Mouse (Mus musculus): Measurements from ENCODE around the gene Armh3. TPM values are rescaled to one million over a fixed set of nuclear protein-coding genes. Genes with fewer than 3 reads are reported as not detected.
A peak's percentile ranks its signal among the peaks of the same experiment; 100 is the strongest.

The Armh3 gene
- polyA plus RNA-seq, 1 experiment from 2014 or later, result 9.6 TPM

DNA sequence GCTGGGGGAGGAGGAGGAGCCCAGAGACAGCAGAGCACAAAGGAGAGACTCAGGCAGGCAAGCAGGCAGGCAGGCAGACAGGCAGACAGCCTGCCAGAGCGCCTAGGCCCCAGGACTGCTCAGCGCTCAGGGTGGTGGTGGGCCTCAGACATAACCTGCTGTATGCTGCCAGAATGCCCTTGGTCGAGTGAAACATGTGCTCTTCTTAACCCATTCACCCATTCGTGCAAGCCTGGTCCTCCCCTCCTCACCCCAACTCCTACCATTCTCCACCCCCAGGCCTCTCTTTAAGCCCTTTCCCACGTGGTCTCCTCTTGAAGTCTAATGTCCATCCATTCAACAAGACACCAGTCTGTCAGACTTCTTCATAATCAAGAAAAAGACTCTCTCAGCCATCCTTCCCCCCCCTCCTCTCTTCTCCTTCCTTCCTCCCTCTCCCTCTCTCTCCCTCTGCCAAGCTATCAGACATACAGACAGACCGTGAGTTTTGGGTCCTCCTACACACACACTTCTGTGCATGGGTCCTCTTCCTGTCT lies 44.3 kb upstream of the Armh3 start:
- Histone ChIP-seq H3K27ac (ENCODE audit: low read depth, low read length) (peak overlapping the region; percentile 96), H3K4me2 (peak overlapping the region; percentile 84), H3K4me3 (ENCODE audit: low read depth, low read length) (peak overlapping the region; percentile 96), H3K36me3 (ENCODE audit: control insufficient read depth, insufficient read depth, low read length) (no peaks in the 10 kb centered on the region), H3K4me1 (ENCODE audit: control insufficient read depth, insufficient read depth, low read length) (peaks cover 72% of the 10 kb centered on the region), H3K9me3 (replicated peaks; ENCODE audit: control insufficient read depth, low read length) (no peaks in the 10 kb centered on the region), H3K9ac (ENCODE audit: low read depth, low read length) (peak overlapping the region; percentile 77), H3K27me3 (ENCODE audit: control insufficient read depth, insufficient read depth, low read length) (no peaks in the 10 kb centered on the region)
- 7% methylated on average over 6 of the region's 6 CpGs for WGBS (ENCODE audit: insufficient replicate concordance)
- ATAC-seq (replicated peaks; ENCODE audit: insufficient number of reproducible peaks, low FRiP score, low TSS enrichment), result no peak

DNA sequence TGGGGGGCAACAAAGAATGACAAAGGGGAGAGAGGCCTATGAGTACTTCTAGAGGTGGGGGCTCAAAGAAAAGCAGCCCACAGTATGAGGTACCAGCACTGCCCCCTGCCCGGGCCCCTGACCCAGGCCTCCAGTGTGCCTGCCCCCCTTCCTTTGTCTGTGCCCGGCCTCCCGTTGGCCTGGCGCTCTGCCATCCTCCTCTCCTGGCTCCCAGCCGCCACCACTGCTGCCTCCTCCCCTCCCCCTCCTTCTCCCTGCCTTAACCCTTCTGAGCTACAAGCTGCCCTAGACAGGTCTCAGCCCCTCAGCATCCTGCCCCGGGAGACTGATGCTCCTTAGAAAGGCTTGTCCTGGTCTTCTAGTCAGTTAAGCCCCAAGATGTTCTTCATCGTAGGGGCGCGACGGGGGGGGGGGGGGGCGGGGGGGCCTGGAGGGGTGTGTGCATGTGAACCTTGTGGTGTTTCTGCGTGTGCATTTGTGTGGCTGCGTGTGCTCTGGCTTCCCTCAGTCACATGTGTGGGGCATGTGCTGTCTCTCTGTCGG lies 43.7 kb upstream of the Armh3 start:
- Histone ChIP-seq H3K36me3 (ENCODE audit: control insufficient read depth, insufficient read depth, low read length) (no peaks in the 10 kb centered on the region), H3K9ac (ENCODE audit: low read depth, low read length) (peak overlapping the region; percentile 77), H3K4me2 (peak overlapping the region; percentile 84), H3K4me3 (ENCODE audit: low read depth, low read length) (peak overlapping the region; percentile 96), H3K9me3 (replicated peaks; ENCODE audit: control insufficient read depth, low read length) (no peaks in the 10 kb centered on the region), H3K4me1 (ENCODE audit: control insufficient read depth, insufficient read depth, low read length) (peaks cover 77% of the 10 kb centered on the region), H3K27ac (ENCODE audit: low read depth, low read length) (peak overlapping the region; percentile 96), H3K27me3 (ENCODE audit: control insufficient read depth, insufficient read depth, low read length) (no peaks in the 10 kb centered on the region)
- 0% methylated on average over 10 of the region's 14 CpGs for WGBS (ENCODE audit: insufficient replicate concordance)
- ATAC-seq (replicated peaks; ENCODE audit: insufficient number of reproducible peaks, low FRiP score, low TSS enrichment), result peak; percentile 18; the same call in 1 of the 2 replicates

DNA sequence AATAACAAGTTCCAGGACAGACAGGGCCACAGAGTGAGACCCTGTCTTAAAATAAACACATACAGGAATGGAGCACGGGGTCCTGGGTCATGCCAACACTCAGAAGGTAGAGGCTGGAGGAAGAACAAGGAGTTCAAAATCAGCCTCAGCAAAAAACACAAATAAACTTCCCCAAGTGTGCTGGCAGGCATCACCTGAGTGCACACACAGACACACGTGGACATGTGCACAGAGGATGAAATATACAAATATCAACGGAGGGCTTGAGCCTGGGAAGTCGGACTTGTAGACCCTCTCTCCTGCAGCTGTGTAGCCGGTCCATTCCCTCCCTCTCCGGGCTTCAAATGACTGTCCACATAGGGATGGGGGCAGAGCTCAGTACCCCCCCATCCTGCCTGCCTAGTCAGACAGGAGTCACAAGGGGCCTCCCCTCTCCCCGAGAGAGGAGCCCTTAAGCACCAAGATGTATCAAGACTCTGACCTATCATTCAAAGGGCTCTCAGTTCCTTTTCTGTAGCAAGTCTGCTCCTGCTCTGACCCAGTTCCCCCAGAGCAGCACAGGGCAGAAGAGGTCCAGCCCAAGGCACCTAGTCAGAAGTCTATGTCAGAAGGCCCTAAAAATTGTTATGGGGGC lies 43.1 kb upstream of the Armh3 start:
- WGBS (ENCODE audit: insufficient replicate concordance), result 28% methylated on average over 7 of the region's 7 CpGs
- Histone ChIP-seq H3K27ac (ENCODE audit: low read depth, low read length) (peak overlapping the region; percentile 96), H3K4me2 (peak overlapping the region; percentile 84), H3K4me1 (ENCODE audit: control insufficient read depth, insufficient read depth, low read length) (peaks cover 73% of the 10 kb centered on the region), H3K36me3 (ENCODE audit: control insufficient read depth, insufficient read depth, low read length) (no peaks in the 10 kb centered on the region), H3K9me3 (replicated peaks; ENCODE audit: control insufficient read depth, low read length) (no peaks in the 10 kb centered on the region), H3K27me3 (ENCODE audit: control insufficient read depth, insufficient read depth, low read length) (no peaks in the 10 kb centered on the region), H3K4me3 (ENCODE audit: low read depth, low read length) (peak overlapping the region; percentile 96), H3K9ac (ENCODE audit: low read depth, low read length) (peak overlapping the region; percentile 77)
- ATAC-seq (replicated peaks; ENCODE audit: insufficient number of reproducible peaks, low FRiP score, low TSS enrichment), result no peak

- no peak for ATAC-seq (replicated peaks; ENCODE audit: insufficient number of reproducible peaks, low FRiP score, low TSS enrichment)
- H3K4me1 ChIP-seq (ENCODE audit: control insufficient read depth, insufficient read depth, low read length), result peaks cover 64% of the 10 kb centered on the region
Observed at GRCm38 (mm10) chr19:46040149-46040902, 42.0 kb upstream of the Armh3 start.

DNA sequence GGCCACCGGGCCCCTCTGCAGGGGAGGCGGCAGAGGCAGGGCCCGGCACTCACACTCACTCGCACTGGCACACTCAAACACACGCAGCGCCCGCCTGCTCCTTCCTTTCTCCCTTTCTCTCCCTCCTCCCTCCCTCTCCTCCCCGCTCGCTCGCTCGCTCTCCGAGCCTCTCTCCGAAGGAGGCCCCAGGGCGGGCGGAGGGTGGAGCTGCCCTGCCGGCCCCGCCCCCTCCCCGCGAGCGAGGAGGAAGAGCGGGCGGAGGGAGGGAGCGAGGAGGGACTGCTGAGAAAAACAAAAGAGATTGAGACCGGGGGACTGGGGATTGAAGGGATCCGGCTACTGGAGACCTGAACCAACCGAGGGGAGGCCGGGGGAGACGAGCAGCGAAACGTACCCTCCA lies 41.2 kb upstream of the Armh3 start:
- peak; percentile 71 for ATAC-seq (replicated peaks; ENCODE audit: insufficient number of reproducible peaks, low FRiP score, low TSS enrichment)
- peaks cover 17% of the 10 kb centered on the region for H3K36me3 ChIP-seq (ENCODE audit: control insufficient read depth, insufficient read depth, low read length)
- H3K9ac ChIP-seq (ENCODE audit: low read depth, low read length), result peak overlapping the region; percentile 89
- peak overlapping the region; percentile 84 for H3K4me2 ChIP-seq
- H3K27me3 ChIP-seq (ENCODE audit: control insufficient read depth, insufficient read depth, low read length), result no peaks in the 10 kb centered on the region
- H3K9me3 ChIP-seq (replicated peaks; ENCODE audit: control insufficient read depth, low read length), result no peaks in the 10 kb centered on the region
- WGBS (ENCODE audit: insufficient replicate concordance), result 2% methylated on average over 18 of the region's 30 CpGs
- H3K4me3 ChIP-seq (ENCODE audit: low read depth, low read length), result peak overlapping the region; percentile 79
- H3K27ac ChIP-seq (ENCODE audit: low read depth, low read length), result peak overlapping the region; percentile 96
- H3K4me1 ChIP-seq (ENCODE audit: control insufficient read depth, insufficient read depth, low read length), result peaks cover 64% of the 10 kb centered on the region

More at GRCm38 (mm10) chr19:46040149-46040902, 42.0 kb upstream of the Armh3 start:
- Histone ChIP-seq H3K9ac (ENCODE audit: low read depth, low read length) (peak overlapping the region; percentile 89), H3K9me3 (replicated peaks; ENCODE audit: control insufficient read depth, low read length) (no peaks in the 10 kb centered on the region), H3K27ac (ENCODE audit: low read depth, low read length) (peak overlapping the region; percentile 96), H3K27me3 (ENCODE audit: control insufficient read depth, insufficient read depth, low read length) (no peaks in the 10 kb centered on the region), H3K36me3 (ENCODE audit: control insufficient read depth, insufficient read depth, low read length) (peaks cover 9% of the 10 kb centered on the region), H3K4me2 (peak overlapping the region; percentile 84), H3K4me3 (ENCODE audit: low read depth, low read length) (peak overlapping the region; percentile 79)
- 44% methylated on average over 14 of the region's 14 CpGs for WGBS (ENCODE audit: insufficient replicate concordance)

GRCm38 (mm10) chr19:46038851-46039260 lies 40.6 kb upstream of the Armh3 start:
- peak overlapping the region; percentile 84 for H3K4me2 ChIP-seq
- no peaks in the 10 kb centered on the region for H3K9me3 ChIP-seq (replicated peaks; ENCODE audit: control insufficient read depth, low read length)
- peak overlapping the region; percentile 96 for H3K27ac ChIP-seq (ENCODE audit: low read depth, low read length)
- ATAC-seq (replicated peaks; ENCODE audit: insufficient number of reproducible peaks, low FRiP score, low TSS enrichment), result no peak
- 3% methylated on average over 12 of the region's 17 CpGs for WGBS (ENCODE audit: insufficient replicate concordance)
- peak overlapping the region; percentile 79 for H3K4me3 ChIP-seq (ENCODE audit: low read depth, low read length)
- H3K4me1 ChIP-seq (ENCODE audit: control insufficient read depth, insufficient read depth, low read length), result peaks cover 61% of the 10 kb centered on the region
- H3K9ac ChIP-seq (ENCODE audit: low read depth, low read length), result peak overlapping the region; percentile 89
- H3K36me3 ChIP-seq (ENCODE audit: control insufficient read depth, insufficient read depth, low read length), result peaks cover 23% of the 10 kb centered on the region
- H3K27me3 ChIP-seq (ENCODE audit: control insufficient read depth, insufficient read depth, low read length), result no peaks in the 10 kb centered on the region

- WGBS (ENCODE audit: insufficient replicate concordance), result 24% methylated on average over 13 of the region's 13 CpGs
- Histone ChIP-seq H3K27ac (ENCODE audit: low read depth, low read length) (peak overlapping the region; percentile 96), H3K9ac (ENCODE audit: low read depth, low read length) (peak overlapping the region; percentile 89), H3K9me3 (replicated peaks; ENCODE audit: control insufficient read depth, low read length) (no peaks in the 10 kb centered on the region), H3K36me3 (ENCODE audit: control insufficient read depth, insufficient read depth, low read length) (peaks cover 30% of the 10 kb centered on the region), H3K4me2 (peak overlapping the region; percentile 84), H3K27me3 (ENCODE audit: control insufficient read depth, insufficient read depth, low read length) (no peaks in the 10 kb centered on the region), H3K4me3 (ENCODE audit: low read depth, low read length) (peak overlapping the region; percentile 79), H3K4me1 (ENCODE audit: control insufficient read depth, insufficient read depth, low read length) (peaks cover 54% of the 10 kb centered on the region)
- no peak for ATAC-seq (replicated peaks; ENCODE audit: insufficient number of reproducible peaks, low FRiP score, low TSS enrichment)
Observed at GRCm38 (mm10) chr19:46037925-46038850, 39.9 kb upstream of the Armh3 start.
